Mouse (Mus musculus): Measurements from ENCODE around the gene Os9. TPM values are rescaled to one million over a fixed set of nuclear protein-coding genes. Genes with fewer than 3 reads are reported as not detected.

The Os9 gene
- polyA plus RNA-seq, 1 experiment from 2014 or later: 75.7 TPM

Other genes starting within 250 kb of the Os9 start
- gene Atp23, start 219.8 kb downstream of the Os9 start, polyA plus RNA-seq (2016; fragmentation: Nextera tagmentation; extraction: Ambion mirVana): 21.8 and 23.9 TPM in 2 replicates
- gene Ctdsp2, start 142.4 kb downstream of the Os9 start, polyA plus RNA-seq (2016; fragmentation: Nextera tagmentation; extraction: Ambion mirVana): 85.1 and 91.0 TPM in 2 replicates
- 3.3 and 3.9 TPM in 2 replicates for gene Avil, start 120.4 kb downstream of the Os9 start, polyA plus RNA-seq (2016; fragmentation: Nextera tagmentation; extraction: Ambion mirVana)
- gene Tsfm, start 90.3 kb downstream of the Os9 start, polyA plus RNA-seq (2016; fragmentation: Nextera tagmentation; extraction: Ambion mirVana): 76.5 and 84.1 TPM in 2 replicates
- 51.6 and 53.1 TPM in 2 replicates for gene Mettl1, start 79.7 kb downstream of the Os9 start, polyA plus RNA-seq (2016; fragmentation: Nextera tagmentation; extraction: Ambion mirVana)
- gene Eef1akmt3, start 79.6 kb downstream of the Os9 start, polyA plus RNA-seq (2016; fragmentation: Nextera tagmentation; extraction: Ambion mirVana): 0.45 and 0.61 TPM in 2 replicates
- 0.09 and 0.10 TPM in 2 replicates for gene Cyp27b1, start 72.9 kb downstream of the Os9 start, polyA plus RNA-seq (2016; fragmentation: Nextera tagmentation; extraction: Ambion mirVana)
- 2.2 and 2.4 TPM in 2 replicates for gene March9, start 60.9 kb downstream of the Os9 start, polyA plus RNA-seq (2016; fragmentation: Nextera tagmentation; extraction: Ambion mirVana)
- gene Cdk4, start 57.6 kb downstream of the Os9 start, polyA plus RNA-seq (2016; fragmentation: Nextera tagmentation; extraction: Ambion mirVana): 2,215 and 2,234 TPM in 2 replicates
- gene Tspan31, start 50.9 kb downstream of the Os9 start, polyA plus RNA-seq (2016; fragmentation: Nextera tagmentation; extraction: Ambion mirVana): 167 and 170 TPM in 2 replicates
- gene Agap2, start 45.8 kb downstream of the Os9 start, polyA plus RNA-seq (2016; fragmentation: Nextera tagmentation; extraction: Ambion mirVana): 0.32 and 0.82 TPM in 2 replicates
- 4.6 and 6.2 TPM in 2 replicates for gene B4galnt1, start 44.1 kb upstream of the Os9 start, polyA plus RNA-seq (2016; fragmentation: Nextera tagmentation; extraction: Ambion mirVana)
- 1.9 and 3.0 TPM in 2 replicates for gene Slc26a10, start 59.5 kb upstream of the Os9 start, polyA plus RNA-seq (2016; fragmentation: Nextera tagmentation; extraction: Ambion mirVana)
- 85.0 and 96.5 TPM in 2 replicates for gene Arhgef25, start 69.0 kb upstream of the Os9 start, polyA plus RNA-seq (2016; fragmentation: Nextera tagmentation; extraction: Ambion mirVana)
- gene Dtx3, start 74.6 kb upstream of the Os9 start, polyA plus RNA-seq (2016; fragmentation: Nextera tagmentation; extraction: Ambion mirVana): 172 and 173 TPM in 2 replicates
- 29.0 and 30.5 TPM in 2 replicates for gene Pip4k2c, start 90.5 kb upstream of the Os9 start, polyA plus RNA-seq (2016; fragmentation: Nextera tagmentation; extraction: Ambion mirVana)
- 13.5 and 16.8 TPM in 2 replicates for gene Kif5a, start 142.2 kb upstream of the Os9 start, polyA plus RNA-seq (2016; fragmentation: Nextera tagmentation; extraction: Ambion mirVana)
- 199 and 213 TPM in 2 replicates for gene Dctn2, start 145.2 kb upstream of the Os9 start, polyA plus RNA-seq (2016; fragmentation: Nextera tagmentation; extraction: Ambion mirVana)
- gene Mbd6, start 167.9 kb upstream of the Os9 start, polyA plus RNA-seq (2016; fragmentation: Nextera tagmentation; extraction: Ambion mirVana): 17.2 and 23.3 TPM in 2 replicates
- gene Mars, start 190.7 kb upstream of the Os9 start, polyA plus RNA-seq (2016; fragmentation: Nextera tagmentation; extraction: Ambion mirVana): 138 and 142 TPM in 2 replicates
- 1.8 and 2.6 TPM in 2 replicates for gene Arhgap9, start 200.8 kb upstream of the Os9 start, polyA plus RNA-seq (2016; fragmentation: Nextera tagmentation; extraction: Ambion mirVana)
- gene Gli1, start 220.8 kb upstream of the Os9 start, polyA plus RNA-seq (2016; fragmentation: Nextera tagmentation; extraction: Ambion mirVana): 15.5 and 16.4 TPM in 2 replicates
- gene Inhbe, start 233.3 kb upstream of the Os9 start, polyA plus RNA-seq (2016; fragmentation: Nextera tagmentation; extraction: Ambion mirVana): 0.03 TPM in 1 of 2 replicates, not detected in the other
- gene Inhbc, start 249.3 kb upstream of the Os9 start, polyA plus RNA-seq (2016; fragmentation: Nextera tagmentation; extraction: Ambion mirVana): 0.09 TPM in 1 of 2 replicates, not detected in the other

Data from embryonic facial prominence, embryonic 12.5 days (tissue).